ENCODE assay signal across 8 mouse cellular contexts in genomic region chr6:31219736-31220135, GRCm38 (mm10).
DNase-seq lines count a peak whose midpoint lies in the region; ATAC-seq and TF ChIP-seq lines count a peak whose summit lies in the region.

No protein-coding gene starts in this region.

- 44% methylated on average over 3 of the region's 3 CpGs for WGBS in heart, embryonic 16.5 days
- WGBS in forebrain, embryonic 14.5 days, result 27% methylated on average over 3 of the region's 3 CpGs
- WGBS in midbrain, embryonic 10.5 days, result 9% methylated on average over 3 of the region's 3 CpGs

- peaks cover 26% of the 10 kb centered on the region for H3K27me3 ChIP-seq in heart, embryonic 16.5 days (ENCODE audit: control insufficient read depth, insufficient read depth, low read length)
- H3K27me3 ChIP-seq in forebrain, embryonic 14.5 days (replicated peaks; ENCODE audit: control insufficient read depth, insufficient read depth, low read length), result peaks cover 35% of the 10 kb centered on the region
- H3K27me3 ChIP-seq in midbrain, embryonic 10.5 days (ENCODE audit: low read depth, poor library complexity, severe bottlenecking), result peaks cover 96% of the 10 kb centered on the region

- H3K4me2 ChIP-seq in heart, embryonic 16.5 days (ENCODE audit: low read depth, low read length), result peak overlapping the region; percentile 74
- H3K4me2 ChIP-seq in forebrain, embryonic 14.5 days (ENCODE audit: low read length), result peak overlapping the region; percentile 53

- no peak for ATAC-seq in heart, embryonic 16.5 days (replicated peaks; ENCODE audit: extremely low read depth, insufficient read depth, low FRiP score)
- no peak for ATAC-seq in forebrain, embryonic 14.5 days
- no peak for ATAC-seq in granulocyte monocyte progenitor cell, adult 5-6 weeks (replicated peaks; ENCODE audit: poor library complexity, severe bottlenecking)

- peaks cover 12% of the 10 kb centered on the region for H3K4me1 ChIP-seq in heart, embryonic 16.5 days (ENCODE audit: control insufficient read depth, insufficient read depth, low read length)
- H3K4me1 ChIP-seq in ES-E14 (ENCODE audit: control insufficient read depth in 2 of 2, insufficient read depth in 2 of 2, low read length in 2 of 2, poor library complexity in 1 of 2), result peaks cover 4 to 7% of the 10 kb centered on the region in 2 experiments; a peak in 1 of 4 replicates
- H3K4me1 ChIP-seq in forebrain, embryonic 14.5 days (ENCODE audit: control insufficient read depth, insufficient read depth, low read length), result peaks cover 18% of the 10 kb centered on the region
- peaks cover 57% of the 10 kb centered on the region for H3K4me1 ChIP-seq in midbrain, embryonic 10.5 days

- H3K4me3 ChIP-seq in heart, embryonic 16.5 days (ENCODE audit: low read length), result peak overlapping the region; percentile 55
- peak overlapping the region; percentile 62 to 68 for H3K4me3 ChIP-seq in ES-E14 (ENCODE audit: insufficient read depth in 1 of 2, low read depth in 1 of 2, low read length in 2 of 2, poor library complexity in 1 of 2, severe bottlenecking in 1 of 2)
- H3K4me3 ChIP-seq in forebrain, embryonic 14.5 days (ENCODE audit: low read depth, low read length), result peak overlapping the region; percentile 27
- peak overlapping the region; percentile 60 for H3K4me3 ChIP-seq in midbrain, embryonic 10.5 days

- H3K9ac ChIP-seq in heart, embryonic 16.5 days (ENCODE audit: low read length), result peak overlapping the region; percentile 54; the same call in 1 of the 2 replicates
- H3K9ac ChIP-seq in ES-E14 (ENCODE audit: insufficient read depth, low read depth, low read length, poor library complexity, severe bottlenecking), result peak overlapping the region; percentile 64
- H3K9ac ChIP-seq in forebrain, embryonic 14.5 days (ENCODE audit: low read length), result peak overlapping the region; percentile 29

- in situ Hi-C loops in ES-E14 (cut with MboI; ENCODE audit: low sequenced_read_pairs in 2 of 2, unreplicated experiment in 2 of 2), result no loop called here

- no peak for DNase-seq in heart, adult 18-20 months
- no peak for DNase-seq in ES-E14 (ENCODE audit: low read depth, low spot score)
- DNase-seq in forebrain, embryonic 14.5 days (ENCODE audit: low spot score), result no peak
- no peak for DNase-seq in midbrain, embryonic 10.5 days (ENCODE audit: low spot score)
- no peak for DNase-seq in layer of hippocampus, postnatal 36 days
- DNase-seq in left cerebral cortex, postnatal 10 days (ENCODE audit: extremely low spot score in 1 of 2, low spot score in 2 of 2), result no peak

- no peaks in the 10 kb centered on the region for H3K9me3 ChIP-seq in heart, embryonic 16.5 days (replicated peaks; ENCODE audit: control insufficient read depth, low read length)
- no peaks in the 10 kb centered on the region for H3K9me3 ChIP-seq in ES-E14 (ENCODE audit: control insufficient read depth, insufficient read depth, low read depth, low read length)
- H3K9me3 ChIP-seq in forebrain, embryonic 14.5 days (replicated peaks; ENCODE audit: control insufficient read depth, low read length), result no peaks in the 10 kb centered on the region
- H3K9me3 ChIP-seq in midbrain, embryonic 10.5 days (replicated peaks), result no peaks in the 10 kb centered on the region

- intact Hi-C loops in left cerebral cortex, postnatal 10 days (cut with DNase I), result loop anchor here (2.0 to 5.0 kb wide), 3 partner anchors 98 to 238 kb away; partner anchors contain the start of gene Mkln1

- no peaks in the 10 kb centered on the region for H3K36me3 ChIP-seq in heart, embryonic 16.5 days (ENCODE audit: control insufficient read depth, insufficient read depth)
- no peaks in the 10 kb centered on the region for H3K36me3 ChIP-seq in ES-E14 (ENCODE audit: control insufficient read depth, insufficient read depth, low read length, poor library complexity, severe bottlenecking)
- H3K36me3 ChIP-seq in forebrain, embryonic 14.5 days (ENCODE audit: control insufficient read depth, insufficient read depth, low read length), result no peaks in the 10 kb centered on the region
- H3K36me3 ChIP-seq in midbrain, embryonic 10.5 days, result no peaks in the 10 kb centered on the region

- H3K27ac ChIP-seq in heart, embryonic 16.5 days (ENCODE audit: low read length), result no peak overlapping the region
- peak overlapping the region; percentile 26; the same call in 1 of the 2 replicates for H3K27ac ChIP-seq in ES-E14 (ENCODE audit: insufficient read depth, low read depth, low read length, poor library complexity, severe bottlenecking)
- no peak overlapping the region for H3K27ac ChIP-seq in forebrain, embryonic 14.5 days (ENCODE audit: low read depth, low read length)
- peak overlapping the region; percentile 69 for H3K27ac ChIP-seq in midbrain, embryonic 10.5 days (replicated peaks)

TF ChIP-seq in ES-E14, 5 proteins besides CTCF, POLR2A, EP300 and RAD21:
- no peak for TF ChIP-seq CHD2 (IDR thresholded peaks at IDR 0.05; ENCODE audit: low read depth, low read length)
- TF ChIP-seq HCFC1 (IDR thresholded peaks at IDR 0.05; ENCODE audit: borderline replicate concordance, insufficient read depth, low read length), result no peak
- no peak for TF ChIP-seq ZC3H11A (IDR thresholded peaks at IDR 0.05; ENCODE audit: borderline replicate concordance, low read depth, low read length)
- no peak for TF ChIP-seq ZNF384 (IDR thresholded peaks at IDR 0.05; ENCODE audit: low read depth, low read length)
- no peak for TF ChIP-seq MAFK (IDR thresholded peaks at IDR 0.05; ENCODE audit: insufficient read depth, low read depth, low read length)

Comparison
In these comparisons a context has a peak if more than half of its experiments do, and no peak if none do; other contexts are left out.
1. H3K27ac ChIP-seq: peak in ES-E14 (single experiment) and midbrain, embryonic 10.5 days (single experiment); none in heart, embryonic 16.5 days (single experiment) and forebrain, embryonic 14.5 days (single experiment).
2. Peak in every context shown above with its lines, with median percentiles within 50 percentile points of each other: H3K4me3 ChIP-seq and H3K9ac ChIP-seq.